Mouse (Mus musculus) spleen, adult 2 months (tissue): ENCODE measurements around the gene Zfp697.

ENCODE experiments used
- CTCF ChIP-seq: fragments of 200-500 bp; IDR thresholded peaks from 2 replicates; pipeline ENCODE4 v1.5.1; 2011; ENCODE audit warnings: mild to moderate bottlenecking, inconsistent platforms; ENCODE audit not compliant: insufficient read depth, insufficient read length, insufficient replicate concordance; ENCODE audit errors: extremely low read depth
- POLR2A ChIP-seq: fragments of 200-500 bp; IDR thresholded peaks from 2 replicates; pipeline ENCODE4 v1.6.1; 2011; ENCODE audit warnings: low read depth, low read length, inconsistent platforms

GRCm38 (mm10) chr3:98335331-98335730, 46.9 kb upstream of the Zfp697 start:
- no peak for TF ChIP-seq CTCF
- TF ChIP-seq POLR2A: no peak
